Mouse (Mus musculus) lung, postnatal 0 days (tissue): ENCODE data around the gene Fbxo39.

Experiments used
- CTCF ChIP-seq: IDR thresholded peaks from 2 replicates; pipeline ENCODE4 v1.5.1; 2016; ENCODE audit warnings: antibody characterized with exemption, mild to moderate bottlenecking
- EP300 ChIP-seq: IDR thresholded peaks from 2 replicates; pipeline ENCODE4 v1.6.1; 2016; ENCODE audit warnings: antibody characterized with exemption, mild to moderate bottlenecking, control low read depth

GRCm38 (mm10) chr11:72332951-72333667 is 18.9 kb downstream of the Fbxo39 start:
- TF ChIP-seq CTCF = no peak
- no peak for TF ChIP-seq EP300
